In the genomic region with DNA sequence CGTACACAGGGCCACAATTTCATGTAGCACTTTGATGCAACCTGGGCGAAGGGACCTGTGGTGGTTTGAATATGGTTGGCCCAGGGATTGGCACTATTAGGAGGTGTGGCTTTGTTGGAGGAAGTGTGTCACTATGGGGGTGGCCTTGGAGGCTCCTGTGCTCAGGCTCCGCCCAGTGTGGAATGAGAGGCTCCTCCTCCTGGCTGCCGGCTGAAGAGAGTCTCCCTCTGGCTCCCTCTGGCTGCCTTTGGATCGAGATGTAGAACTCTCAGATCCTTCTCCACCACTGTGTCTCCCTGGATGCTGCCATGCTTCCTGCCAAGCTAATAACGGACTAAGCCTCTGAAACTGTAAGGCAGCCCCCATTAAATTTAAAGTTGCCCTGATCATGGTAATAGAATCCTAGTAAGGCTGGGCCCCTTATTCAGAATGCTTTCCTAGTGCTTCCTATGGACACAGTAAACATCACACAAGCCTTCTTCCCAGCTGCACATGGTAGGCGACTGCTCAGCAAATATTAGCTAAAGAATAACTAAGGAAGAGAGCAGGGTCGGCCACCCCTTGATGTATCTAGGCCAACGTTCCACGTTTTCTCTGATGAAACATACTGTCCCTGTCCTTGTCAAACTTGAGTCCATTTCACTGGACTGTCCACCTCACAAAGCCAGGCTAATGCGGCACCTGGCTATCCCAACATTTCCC, we compare ENCODE assay signal across 13 mouse cellular contexts.
DNase-seq lines count a peak whose midpoint lies in the region; ATAC-seq and TF ChIP-seq lines count a peak whose summit lies in the region.
"Had no signal": no experiment of that assay in that cellular context is flagged by ENCODE, and none has a peak within 500 bp of the region (broad histone marks: within the 10 kb centered on the region; RNA-seq: fewer than 3 reads in every experiment).

No protein-coding gene starts in this region.

- DNase-seq in kidney, postnatal 14 days = peak; percentile 9
- DNase-seq in 416B (ENCODE audit: low read depth) (peak; percentile 33), ES-CJ7 (ENCODE audit: low read depth, low spot score) (peak; percentile 38)
- no peak for DNase-seq in thymus, adult 2 months
- DNase-seq in heart, adult 2 months = no peak
- DNase-seq: adrenal gland, postnatal 25 days; left cerebral cortex, postnatal 4 days; thymus, adult 18-20 months had no signal

- intact Hi-C loops in heart, adult 2 months (cut with DNase I) = no loop called here

- no peak overlapping the region for H3K4me3 ChIP-seq in kidney, embryonic 14.5 days (ENCODE audit: low read length)
- no peak overlapping the region for H3K4me3 ChIP-seq in intestine, postnatal 0 days (ENCODE audit: low read depth, low read length)
- no peak overlapping the region for H3K4me3 ChIP-seq in thymus, adult 2 months (ENCODE audit: control insufficient read depth, insufficient read depth, low read length)
- H3K4me3 ChIP-seq in heart, adult 2 months = no peak overlapping the region
- H3K4me3 ChIP-seq: lung, embryonic 15.5 days; neural tube, embryonic 15.5 days had no signal

- H3K79me2 ChIP-seq in heart, adult 2 months (replicated peaks; ENCODE audit: control insufficient read depth, insufficient read depth, low read length) = no peaks in the 10 kb centered on the region

- ATAC-seq in kidney, embryonic 14.5 days (ENCODE audit: low FRiP score, low TSS enrichment) = no peak
- 0 out of 2 replicates have a peak, but pooled peaks have one; percentile 33 for ATAC-seq in intestine, postnatal 0 days

- no peak overlapping the region for H3K4me2 ChIP-seq in kidney, embryonic 14.5 days (replicated peaks; ENCODE audit: low read depth, low read length)
- H3K4me2 ChIP-seq in intestine, postnatal 0 days (replicated peaks; ENCODE audit: low read depth) = no peak overlapping the region
- H3K4me2 ChIP-seq: hindbrain, embryonic 14.5 days; lung, embryonic 15.5 days; neural tube, embryonic 15.5 days had no signal

- H3K36me3 ChIP-seq in kidney, embryonic 14.5 days (ENCODE audit: control insufficient read depth, insufficient read depth, low read length) = no peaks in the 10 kb centered on the region
- no peaks in the 10 kb centered on the region for H3K36me3 ChIP-seq in intestine, postnatal 0 days (ENCODE audit: control insufficient read depth, insufficient read depth)
- H3K36me3 ChIP-seq in thymus, adult 2 months (ENCODE audit: control insufficient read depth, insufficient read depth, low read length) = no peaks in the 10 kb centered on the region
- no peaks in the 10 kb centered on the region for H3K36me3 ChIP-seq in heart, adult 2 months (ENCODE audit: control insufficient read depth, insufficient read depth, low read length)
- H3K36me3 ChIP-seq: lung, embryonic 15.5 days; neural tube, embryonic 15.5 days had no signal

- TF ChIP-seq EP300 in heart, adult 2 months (IDR thresholded peaks at IDR 0.05; ENCODE audit: insufficient read depth, low read depth, low read length) = no peak

- TF ChIP-seq CTCF in intestine, postnatal 0 days (IDR thresholded peaks at IDR 0.05; ENCODE audit: low read depth) = peak; percentile 52
- TF ChIP-seq CTCF in thymus, adult 2 months (IDR thresholded peaks at IDR 0.05; ENCODE audit: borderline replicate concordance, control insufficient read depth, extremely low read depth, insufficient read depth, low read length, poor library complexity) = no peak
- TF ChIP-seq CTCF in heart, adult 2 months (IDR thresholded peaks at IDR 0.05) = no peak

- no peak overlapping the region for H3K9ac ChIP-seq in kidney, embryonic 14.5 days (ENCODE audit: low read depth, low read length)
- no peak overlapping the region for H3K9ac ChIP-seq in intestine, postnatal 0 days (ENCODE audit: low read depth, low read length)
- H3K9ac ChIP-seq in heart, adult 2 months (ENCODE audit: low read depth, low read length) = no peak overlapping the region
- H3K9ac ChIP-seq: hindbrain, embryonic 14.5 days; lung, embryonic 15.5 days; neural tube, embryonic 15.5 days had no signal

- H3K9me3 ChIP-seq in kidney, embryonic 14.5 days (ENCODE audit: control insufficient read depth, low read length) = no peaks in the 10 kb centered on the region
- no peaks in the 10 kb centered on the region for H3K9me3 ChIP-seq in intestine, postnatal 0 days (ENCODE audit: control insufficient read depth)
- H3K9me3 ChIP-seq: lung, embryonic 15.5 days; neural tube, embryonic 15.5 days had no signal

- TF ChIP-seq POLR2A in thymus, adult 2 months (IDR thresholded peaks at IDR 0.05; ENCODE audit: control insufficient read depth, extremely low read depth, insufficient read depth, low read length, poor library complexity) = no peak
- no peak for TF ChIP-seq POLR2A in heart, adult 2 months (IDR thresholded peaks at IDR 0.05; ENCODE audit: insufficient read depth, low read depth, low read length)

- 80% methylated on average over 11 of the region's 11 CpGs for WGBS in kidney, embryonic 14.5 days
- 55% methylated on average over 11 of the region's 11 CpGs for WGBS in intestine, postnatal 0 days
- WGBS in thymus, adult 2 months = 91% methylated on average over 11 of the region's 11 CpGs
- WGBS in heart, adult 2 months = 82% methylated on average over 11 of the region's 11 CpGs

- no peaks in the 10 kb centered on the region for H3K27me3 ChIP-seq in kidney, embryonic 14.5 days (ENCODE audit: control insufficient read depth, insufficient read depth, low read length)
- H3K27me3 ChIP-seq in intestine, postnatal 0 days (replicated peaks; ENCODE audit: control insufficient read depth, insufficient read depth, low read length) = no peaks in the 10 kb centered on the region
- no peaks in the 10 kb centered on the region for H3K27me3 ChIP-seq in thymus, adult 2 months (ENCODE audit: control insufficient read depth, insufficient read depth, low read length)
- H3K27me3 ChIP-seq in heart, adult 2 months (ENCODE audit: control insufficient read depth, insufficient read depth, low read length) = no peaks in the 10 kb centered on the region
- H3K27me3 ChIP-seq: lung, embryonic 15.5 days; neural tube, embryonic 15.5 days had no signal

- H3K4me1 ChIP-seq in kidney, embryonic 14.5 days (ENCODE audit: control insufficient read depth, insufficient read depth, low read length) = peaks cover 16% of the 10 kb centered on the region; the same call in 1 of the 2 replicates
- no peaks in the 10 kb centered on the region for H3K4me1 ChIP-seq in intestine, postnatal 0 days (replicated peaks; ENCODE audit: control insufficient read depth, insufficient read depth, low read length)
- no peaks in the 10 kb centered on the region for H3K4me1 ChIP-seq in thymus, adult 2 months (replicated peaks; ENCODE audit: control insufficient read depth, insufficient read depth, low read length)
- no peaks in the 10 kb centered on the region for H3K4me1 ChIP-seq in heart, adult 2 months (ENCODE audit: control insufficient read depth, insufficient read depth, low read length)
- H3K4me1 ChIP-seq: neural tube, embryonic 15.5 days had no signal

- no peak overlapping the region for H3K27ac ChIP-seq in kidney, embryonic 14.5 days (ENCODE audit: low read depth, low read length)
- no peak overlapping the region for H3K27ac ChIP-seq in intestine, postnatal 0 days (ENCODE audit: low read depth, low read length)
- no peak overlapping the region for H3K27ac ChIP-seq in thymus, adult 2 months (ENCODE audit: control insufficient read depth, insufficient read depth, low read length)
- H3K27ac ChIP-seq in heart, adult 2 months = no peak overlapping the region
- H3K27ac ChIP-seq: hindbrain, embryonic 14.5 days; lung, embryonic 15.5 days; neural tube, embryonic 15.5 days had no signal

Comparison
In these comparisons a context has a peak if more than half of its experiments do, and no peak if none do; other contexts are left out.
1. DNase-seq: peak in kidney, postnatal 14 days (single experiment), 416B (single experiment) and ES-CJ7 (single experiment); none in thymus, adult 2 months (single experiment) and heart, adult 2 months (0 of 2).